8 mouse cellular contexts compared by ENCODE assay signal in genomic region chr11:3289803-3290639, GRCm38 (mm10). TPM values are rescaled to one million over a fixed set of nuclear protein-coding genes. Genes with fewer than 3 reads are reported as not detected.
A peak's percentile ranks its signal among the peaks of the same experiment; 100 is the strongest.
DNase-seq lines count a peak whose midpoint lies in the region; ATAC-seq and TF ChIP-seq lines count a peak whose summit lies in the region.

No protein-coding gene starts in this region.

- H3K4me2 ChIP-seq in heart, embryonic 14.5 days (ENCODE audit: low read length), result peak overlapping the region; percentile 83
- peak overlapping the region; percentile 100 for H3K4me2 ChIP-seq in liver, embryonic 15.5 days
- H3K4me2 ChIP-seq in neural tube, embryonic 11.5 days (ENCODE audit: low read depth), result peak overlapping the region; percentile 100
- H3K4me2 ChIP-seq in stomach, embryonic 16.5 days (ENCODE audit: low read depth, low read length), result peak overlapping the region; percentile 97

- peak overlapping the region; percentile 91 for H3K4me3 ChIP-seq in embryonic fibroblast, embryonic 13.5 days (ENCODE audit: insufficient read depth, low read length)
- H3K4me3 ChIP-seq in heart, embryonic 14.5 days (ENCODE audit: control insufficient read depth in 1 of 2, insufficient read depth in 1 of 2, low read depth in 1 of 2, low read length in 2 of 2), result peak overlapping the region; percentile 67 to 74
- peak overlapping the region; percentile 94 for H3K4me3 ChIP-seq in liver, embryonic 15.5 days (replicated peaks)
- peak overlapping the region; percentile 92 for H3K4me3 ChIP-seq in neural tube, embryonic 11.5 days (ENCODE audit: low read depth, low read length)
- H3K4me3 ChIP-seq in stomach, embryonic 16.5 days (replicated peaks; ENCODE audit: low read length), result peak overlapping the region; percentile 85

- peaks cover 23% of the 10 kb centered on the region for H3K36me3 ChIP-seq in heart, embryonic 14.5 days (ENCODE audit: control insufficient read depth, insufficient read depth, low read length)
- peaks cover 18% of the 10 kb centered on the region for H3K36me3 ChIP-seq in liver, embryonic 15.5 days (replicated peaks)
- peaks cover 10% of the 10 kb centered on the region for H3K36me3 ChIP-seq in neural tube, embryonic 11.5 days (ENCODE audit: control insufficient read depth, insufficient read depth, low read length)
- peaks cover 7% of the 10 kb centered on the region; the same call in 1 of the 2 replicates for H3K36me3 ChIP-seq in stomach, embryonic 16.5 days (ENCODE audit: control insufficient read depth, insufficient read depth, low read length)

- DNase-seq in CD4-positive, CD25-positive, alpha-beta regulatory T cell, adult 2 months (ENCODE audit: low read depth, low spot score), result peak; percentile 89
- peak; percentile 94 for DNase-seq in brain, adult 2 months (ENCODE audit: low read depth, low spot score)
- DNase-seq in kidney, postnatal 10 days, result peak; percentile 92
- peak; percentile 96 for DNase-seq in neural tube, embryonic 11.5 days (ENCODE audit: low spot score)

- H3K27ac ChIP-seq in embryonic fibroblast, embryonic 13.5 days (ENCODE audit: insufficient read depth, low read length), result peak overlapping the region; percentile 96
- peak overlapping the region; percentile 99 to 100 for H3K27ac ChIP-seq in heart, embryonic 14.5 days (replicated peaks in 1 of 2; ENCODE audit: control insufficient read depth in 1 of 2, insufficient read depth in 1 of 2, low read depth in 2 of 2, low read length in 2 of 2)
- H3K27ac ChIP-seq in liver, embryonic 15.5 days (replicated peaks), result peak overlapping the region; percentile 93
- peak overlapping the region; percentile 100 for H3K27ac ChIP-seq in neural tube, embryonic 11.5 days (ENCODE audit: low read depth, low read length)
- peak overlapping the region; percentile 100 for H3K27ac ChIP-seq in stomach, embryonic 16.5 days (ENCODE audit: low read length)

- peak; percentile 62 for ATAC-seq in heart, embryonic 14.5 days (ENCODE audit: insufficient number of reproducible peaks, insufficient read depth, low FRiP score, low read depth)
- ATAC-seq in liver, embryonic 15.5 days (ENCODE audit: insufficient read depth), result peak; percentile 55
- peak; percentile 33 for ATAC-seq in neural tube, embryonic 11.5 days (ENCODE audit: insufficient read depth, low FRiP score, low TSS enrichment)
- ATAC-seq in stomach, embryonic 16.5 days (ENCODE audit: insufficient read depth, low FRiP score), result peak; percentile 74

- peak; percentile 63 for TF ChIP-seq POLR2A in embryonic fibroblast, embryonic 13.5 days (IDR thresholded peaks at IDR 0.05; ENCODE audit: low read depth, low read length)

- peak; percentile 58 for TF ChIP-seq CTCF in embryonic fibroblast, embryonic 13.5 days (IDR thresholded peaks at IDR 0.05; ENCODE audit: borderline replicate concordance, insufficient read depth, low read length)

- H3K27me3 ChIP-seq in heart, embryonic 14.5 days (ENCODE audit: control insufficient read depth, insufficient read depth, low read length), result no peaks in the 10 kb centered on the region
- H3K27me3 ChIP-seq in liver, embryonic 15.5 days, result peaks cover 21% of the 10 kb centered on the region
- no peaks in the 10 kb centered on the region for H3K27me3 ChIP-seq in neural tube, embryonic 11.5 days (ENCODE audit: control insufficient read depth, insufficient read depth, low read length)
- no peaks in the 10 kb centered on the region for H3K27me3 ChIP-seq in stomach, embryonic 16.5 days (ENCODE audit: control insufficient read depth, insufficient read depth, low read length)

- no peaks in the 10 kb centered on the region for H3K9me3 ChIP-seq in heart, embryonic 14.5 days (ENCODE audit: control insufficient read depth, low read length)
- no peaks in the 10 kb centered on the region for H3K9me3 ChIP-seq in liver, embryonic 15.5 days (replicated peaks)
- no peaks in the 10 kb centered on the region for H3K9me3 ChIP-seq in neural tube, embryonic 11.5 days (ENCODE audit: control insufficient read depth, low read length)
- no peaks in the 10 kb centered on the region for H3K9me3 ChIP-seq in stomach, embryonic 16.5 days (replicated peaks; ENCODE audit: control insufficient read depth, low read length)

- H3K9ac ChIP-seq in heart, embryonic 14.5 days (ENCODE audit: low read length), result peak overlapping the region; percentile 98
- peak overlapping the region; percentile 81 for H3K9ac ChIP-seq in liver, embryonic 15.5 days
- peak overlapping the region; percentile 99 for H3K9ac ChIP-seq in neural tube, embryonic 11.5 days (ENCODE audit: low read length)
- H3K9ac ChIP-seq in stomach, embryonic 16.5 days (ENCODE audit: low read length), result peak overlapping the region; percentile 99

- no peaks in the 10 kb centered on the region; the same call in 1 of the 2 replicates for H3K4me1 ChIP-seq in embryonic fibroblast, embryonic 13.5 days (ENCODE audit: control insufficient read depth, insufficient read depth, low read length)
- peaks cover 14 to 30% of the 10 kb centered on the region in 2 experiments for H3K4me1 ChIP-seq in heart, embryonic 14.5 days (ENCODE audit: control insufficient read depth in 2 of 2, insufficient read depth in 2 of 2, low read length in 2 of 2)
- peaks cover 74% of the 10 kb centered on the region for H3K4me1 ChIP-seq in liver, embryonic 15.5 days (replicated peaks)
- H3K4me1 ChIP-seq in neural tube, embryonic 11.5 days (ENCODE audit: control insufficient read depth, insufficient read depth, low read length), result peaks cover 16% of the 10 kb centered on the region
- H3K4me1 ChIP-seq in stomach, embryonic 16.5 days (ENCODE audit: control insufficient read depth, insufficient read depth, low read length), result peaks cover 39% of the 10 kb centered on the region

- under 1% methylated on average over 76 of the region's 92 CpGs for WGBS in heart, embryonic 14.5 days
- WGBS in liver, embryonic 15.5 days (ENCODE audit: insufficient replicate concordance), result under 1% methylated on average over 81 of the region's 92 CpGs
- under 1% methylated on average over 86 of the region's 92 CpGs for WGBS in neural tube, embryonic 11.5 days
- under 1% methylated on average over 85 of the region's 92 CpGs for WGBS in stomach, embryonic 16.5 days

RNA-seq across cellular contexts. Expression of gene Patz1, which starts 1.3 kb away (rescaled TPM):
- polyA plus RNA-seq in embryonic fibroblast, embryonic 13.5 days (2011; ENCODE audit: insufficient read length, low read depth, missing spikeins), result 23.4 and 26.5 TPM in 2 replicates
- 23.7 and 26.2 TPM in 2 replicates for polyA plus RNA-seq in heart, embryonic 14.5 days (2014; fragmentation: Nextera tagmentation; extraction: Ambion mirVana)
- 11.5 and 12.6 TPM in 2 replicates for polyA plus RNA-seq in liver, embryonic 15.5 days (2015; fragmentation: Nextera tagmentation; extraction: Ambion mirVana)
- 105 TPM in 2 replicates for polyA plus RNA-seq in neural tube, embryonic 11.5 days (2014; fragmentation: Nextera tagmentation; extraction: Ambion mirVana)
- polyA plus RNA-seq in stomach, embryonic 16.5 days (2015; fragmentation: Nextera tagmentation; extraction: Ambion mirVana), result 26.1 and 26.5 TPM in 2 replicates

RNA-seq across cellular contexts. Expression of gene Drg1, which starts 23.8 kb away (rescaled TPM):
- 102 and 112 TPM in 2 replicates for polyA plus RNA-seq in embryonic fibroblast, embryonic 13.5 days (2011; ENCODE audit: insufficient read length, low read depth, missing spikeins)
- 150 and 155 TPM in 2 replicates for polyA plus RNA-seq in heart, embryonic 14.5 days (2014; fragmentation: Nextera tagmentation; extraction: Ambion mirVana)
- polyA plus RNA-seq in liver, embryonic 15.5 days (2015; fragmentation: Nextera tagmentation; extraction: Ambion mirVana), result 108 and 110 TPM in 2 replicates
- 295 and 301 TPM in 2 replicates for polyA plus RNA-seq in neural tube, embryonic 11.5 days (2014; fragmentation: Nextera tagmentation; extraction: Ambion mirVana)
- polyA plus RNA-seq in stomach, embryonic 16.5 days (2015; fragmentation: Nextera tagmentation; extraction: Ambion mirVana), result 193 and 213 TPM in 2 replicates

RNA-seq across cellular contexts. Expression of gene Pik3ip1, which starts 40.2 kb away (rescaled TPM):
- polyA plus RNA-seq in embryonic fibroblast, embryonic 13.5 days (2011; ENCODE audit: insufficient read length, low read depth, missing spikeins), result 21.1 and 22.8 TPM in 2 replicates
- polyA plus RNA-seq in heart, embryonic 14.5 days (2014; fragmentation: Nextera tagmentation; extraction: Ambion mirVana), result 32.2 TPM in 2 replicates
- 1.3 and 1.4 TPM in 2 replicates for polyA plus RNA-seq in liver, embryonic 15.5 days (2015; fragmentation: Nextera tagmentation; extraction: Ambion mirVana)
- polyA plus RNA-seq in neural tube, embryonic 11.5 days (2014; fragmentation: Nextera tagmentation; extraction: Ambion mirVana), result 9.3 and 15.7 TPM in 2 replicates
- 9.4 and 11.8 TPM in 2 replicates for polyA plus RNA-seq in stomach, embryonic 16.5 days (2015; fragmentation: Nextera tagmentation; extraction: Ambion mirVana)

Comparison
In these comparisons a context has a peak if more than half of its experiments do, and no peak if none do; other contexts are left out.
1. Peak in every context shown above with its lines: DNase-seq, ATAC-seq, H3K4me3 ChIP-seq and H3K27ac ChIP-seq.